Mouse (Mus musculus): Measurements from ENCODE around the gene Tnfrsf1b.

Gene Tnfrsf1b

GRCm38 (mm10) chr4:145256144-145256543, 9.5 kb upstream of the Tnfrsf1b start:
- no peak for DNase-seq

GRCm38 (mm10) chr4:145254418-145254817, 7.7 kb upstream of the Tnfrsf1b start:
- DNase-seq, result peak; percentile 57

- DNase-seq, result no peak
Measured at GRCm38 (mm10) chr4:145252611-145253010, 5.9 kb upstream of the Tnfrsf1b start.

GRCm38 (mm10) chr4:145251546-145251945, 4.9 kb upstream of the Tnfrsf1b start:
- no peak for DNase-seq

- peak; percentile 46 for DNase-seq
Measured at GRCm38 (mm10) chr4:145250002-145250401, 3.3 kb upstream of the Tnfrsf1b start.

GRCm38 (mm10) chr4:145247556-145247955, 886 bp upstream of the Tnfrsf1b start:
- no peak for DNase-seq

GRCm38 (mm10) chr4:145245581-145245980, 1.1 kb downstream of the Tnfrsf1b start:
- DNase-seq, result no peak

GRCm38 (mm10) chr4:145244676-145245075, 2.0 kb downstream of the Tnfrsf1b start:
- no peak for DNase-seq

- DNase-seq, result no peak
Measured at GRCm38 (mm10) chr4:145242719-145243350, 3.8 kb downstream of the Tnfrsf1b start.

- DNase-seq, result no peak
Measured at GRCm38 (mm10) chr4:145240723-145241231, 5.9 kb downstream of the Tnfrsf1b start.

- DNase-seq, result no peak
Measured at GRCm38 (mm10) chr4:145239049-145239830, 7.4 kb downstream of the Tnfrsf1b start.

- DNase-seq, result peak; percentile 52
Measured at GRCm38 (mm10) chr4:145236027-145236426, 10.6 kb downstream of the Tnfrsf1b start.

- DNase-seq, result no peak
Measured at GRCm38 (mm10) chr4:145233487-145234228, 13.0 kb downstream of the Tnfrsf1b start.

- DNase-seq, result no peak
Measured at GRCm38 (mm10) chr4:145231732-145232131, 14.9 kb downstream of the Tnfrsf1b start.

GRCm38 (mm10) chr4:145230647-145231046, 16.0 kb downstream of the Tnfrsf1b start:
- DNase-seq, result no peak

GRCm38 (mm10) chr4:145229524-145230163, 17.0 kb downstream of the Tnfrsf1b start:
- DNase-seq, result no peak

- peak; percentile 68 for DNase-seq
Measured at GRCm38 (mm10) chr4:145229051-145229450, 17.6 kb downstream of the Tnfrsf1b start.

- peak; percentile 52 for DNase-seq
Measured at GRCm38 (mm10) chr4:145224613-145225012, 22.1 kb downstream of the Tnfrsf1b start.

- DNase-seq, result no peak
Measured at GRCm38 (mm10) chr4:145222064-145222463, 24.6 kb downstream of the Tnfrsf1b start.

GRCm38 (mm10) chr4:145221379-145221778, 25.3 kb downstream of the Tnfrsf1b start:
- no peak for DNase-seq

GRCm38 (mm10) chr4:145220001-145220400, 26.7 kb downstream of the Tnfrsf1b start:
- DNase-seq, result no peak

- peak; percentile 84 for DNase-seq
Measured at GRCm38 (mm10) chr4:145219240-145219985, 27.3 kb downstream of the Tnfrsf1b start.

All from thymus, postnatal 4 days (tissue).